Mouse (Mus musculus) cerebellum, adult 2 months (tissue): Measurements from ENCODE around the gene Itfg1.

ENCODE experiments used
- CTCF ChIP-seq: fragments of 200-500 bp; IDR thresholded peaks from 2 replicates; pipeline ENCODE4 v1.5.1; 2011; ENCODE audit warnings: low read depth, mild to moderate bottlenecking, control low read depth, low read length, moderate library complexity, borderline replicate concordance; ENCODE audit not compliant: insufficient read depth
- POLR2A ChIP-seq: fragments of 200-500 bp; IDR thresholded peaks from 2 replicates; pipeline ENCODE4 v1.6.1; 2011; ENCODE audit warnings: low read length, control low read depth, borderline replicate concordance; ENCODE audit not compliant: insufficient read depth

DNA sequence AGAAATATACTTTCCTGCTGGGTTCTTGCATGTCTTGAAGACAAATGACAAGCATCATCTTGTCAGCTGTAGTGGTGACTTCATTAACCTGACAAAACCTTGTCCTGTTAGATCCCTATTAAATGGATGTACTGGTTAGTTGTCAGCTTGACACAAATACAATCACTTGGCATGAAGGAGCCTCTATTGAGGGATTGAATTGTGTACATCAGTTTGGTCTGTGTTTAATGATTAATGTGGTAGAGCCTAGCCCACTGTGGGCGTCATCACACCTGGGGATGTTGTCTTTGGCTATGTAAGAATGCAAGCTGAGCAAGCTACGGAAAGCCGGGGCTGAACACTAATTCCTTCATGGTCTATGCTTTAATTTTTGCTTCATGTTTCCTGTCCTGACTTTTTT is 44.1 kb upstream of the Itfg1 start:
- TF ChIP-seq CTCF (no peak), POLR2A (no peak)
